Mouse (Mus musculus) testis, adult 2 months (tissue): ENCODE measurements around the gene Higd1a.

Experiments used
- CTCF ChIP-seq: fragments of 200-500 bp; IDR thresholded peaks from 2 replicates; pipeline ENCODE4 v1.5.1; 2012; ENCODE audit warnings: low read depth, mild to moderate bottlenecking, inconsistent platforms, low read length, moderate library complexity; ENCODE audit not compliant: control insufficient read depth, insufficient read depth, insufficient replicate concordance
- POLR2A ChIP-seq: fragments of 200-500 bp; IDR thresholded peaks from 2 replicates; pipeline ENCODE4 v1.6.1; 2012; ENCODE audit warnings: low read depth, mild to moderate bottlenecking, inconsistent platforms, low read length, moderate library complexity; ENCODE audit not compliant: control insufficient read depth

DNA sequence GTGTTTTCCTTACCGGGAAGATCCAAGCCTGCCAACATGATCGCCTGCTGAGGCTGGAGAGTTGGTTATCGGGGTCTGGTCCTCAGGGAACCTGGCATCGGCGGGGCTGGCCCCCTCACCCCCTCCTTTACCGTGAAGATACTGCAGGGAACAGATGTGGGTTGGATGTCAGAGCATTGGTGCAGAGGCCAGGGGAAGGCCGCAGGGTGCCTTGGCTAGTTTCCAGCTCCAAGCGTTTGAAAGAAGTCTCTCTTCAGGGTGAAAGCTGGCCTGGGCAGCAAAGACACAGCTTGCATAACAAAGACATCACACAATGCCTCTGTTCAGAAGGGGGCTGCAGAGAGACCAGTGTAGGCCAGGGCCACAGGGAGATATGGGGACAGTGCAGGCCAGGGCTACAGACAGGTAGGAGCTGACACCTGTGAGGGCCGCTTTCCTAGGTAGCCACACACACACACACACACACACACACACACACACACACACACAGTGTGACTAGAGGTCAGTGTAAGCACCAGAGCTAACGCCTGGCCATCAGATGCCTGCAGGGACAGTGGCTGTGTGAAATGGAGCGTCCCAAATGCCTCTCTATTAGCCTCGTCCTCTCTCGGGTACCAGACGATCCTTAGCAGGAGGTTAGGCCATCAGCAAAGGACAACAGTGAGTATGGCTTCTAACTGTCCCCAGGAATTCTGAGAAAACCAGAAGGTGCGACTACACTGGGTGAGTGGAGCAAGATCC is 47.9 kb downstream of the Higd1a start:
- TF ChIP-seq POLR2A (no peak), CTCF (no peak)
